Mouse (Mus musculus) forebrain, embryonic 14.5 days (tissue): ENCODE data around the gene Dapk2. TPM values are rescaled to one million over a fixed set of nuclear protein-coding genes. Genes with fewer than 3 reads are reported as not detected.

Source experiments
- ATAC-seq: fragments of 200-750 bp; cut with Nextera tagmentation; 2 replicates; pipeline ENCODE4 v1.8.0; 2017; ENCODE audit warnings: mild to moderate bottlenecking, moderate library complexity
- DNase-seq: peaks from one replicate; pipeline ENCODE4 v3.0.0-alpha.2; 2015; ENCODE audit warnings: low spot score
- H3K27ac ChIP-seq: fragments of 300-500 bp; sonication (generic); 2 replicates; pipeline ENCODE4 v1.5.1; 2014; ENCODE audit warnings: low read depth, mild to moderate bottlenecking, control low read depth, low read length, moderate library complexity
- H3K27me3 ChIP-seq: fragments of 300-500 bp; sonication (generic); replicated peaks from 2 replicates; pipeline ENCODE4 v1.6.1; 2014; ENCODE audit warnings: low read length, control low read depth, mixed read lengths; ENCODE audit not compliant: control insufficient read depth, insufficient read depth
- H3K36me3 ChIP-seq: fragments of 300-500 bp; sonication (generic); 2 replicates; pipeline ENCODE4 v1.6.1; 2014; ENCODE audit warnings: low read length, control low read depth; ENCODE audit not compliant: control insufficient read depth, insufficient read depth
- H3K4me1 ChIP-seq: fragments of 300-500 bp; sonication (generic); 2 replicates; pipeline ENCODE4 v1.6.1; 2014; ENCODE audit warnings: antibody characterized with exemption, low read length, control low read depth; ENCODE audit not compliant: control insufficient read depth, insufficient read depth
- H3K4me2 ChIP-seq: fragments of 300-500 bp; sonication (generic); 2 replicates; pipeline ENCODE4 v1.6.1; 2014; ENCODE audit warnings: mild to moderate bottlenecking, control low read depth, low read length
- H3K4me3 ChIP-seq: fragments of 300-500 bp; sonication (generic); 2 replicates; pipeline ENCODE4 v1.5.1; 2014; ENCODE audit warnings: low read depth, low read length, control low read depth
- H3K9ac ChIP-seq: fragments of 300-500 bp; sonication (generic); 2 replicates; pipeline ENCODE4 v1.6.1; 2014; ENCODE audit warnings: mild to moderate bottlenecking, low read length, control low read depth, moderate library complexity
- H3K9me3 ChIP-seq: fragments of 300-500 bp; sonication (generic); replicated peaks from 2 replicates; pipeline ENCODE4 v1.6.1; 2016; ENCODE audit warnings: low read length, control low read depth, mixed read lengths; ENCODE audit not compliant: control insufficient read depth
- WGBS: fragments of 180-500 bp; shearing (Covaris S2); extraction: QIAGEN DNeasy Blood & Tissue Kit; methylation state at CpG from one replicate; pipeline ENCODE4 v1.1.7; 2014; 5-methylcytosine and 5-hydroxymethylcytosine counted together
- polyA plus RNA-seq: library from polyadenylated mRNA; unstranded; fragments of >200 nt; fragmentation: Nextera tagmentation; extraction: Ambion mirVana; gene quantifications from 2 replicates; pipeline ENCODE4 v1.2.1, GENCODE M21; 2014

Gene Dapk2
- polyA plus RNA-seq, 1 experiment from 2014 or later = 2.3 TPM

GRCm38 (mm10) chr9:66173316-66173855 is 15.4 kb downstream of the Dapk2 start:
- Histone ChIP-seq H3K4me3 (no peak overlapping the region), H3K4me1 (peaks cover 5% of the 10 kb centered on the region), H3K9me3 (no peaks in the 10 kb centered on the region), H3K36me3 (no peaks in the 10 kb centered on the region), H3K4me2 (no peak overlapping the region), H3K27me3 (no peaks in the 10 kb centered on the region), H3K9ac (no peak overlapping the region), H3K27ac (no peak overlapping the region)
- ATAC-seq = no peak
- 96% methylated on average over 5 of the region's 5 CpGs for WGBS
- DNase-seq = no peak

GRCm38 (mm10) chr9:66174985-66175384 is 17.0 kb downstream of the Dapk2 start:
- no peak for DNase-seq
- H3K4me1 ChIP-seq = peaks cover 5% of the 10 kb centered on the region
- WGBS = 87% methylated on average over 3 of the region's 3 CpGs
- no peaks in the 10 kb centered on the region for H3K36me3 ChIP-seq
- H3K4me2 ChIP-seq = no peak overlapping the region
- no peak for ATAC-seq
- H3K9me3 ChIP-seq = no peaks in the 10 kb centered on the region
- H3K4me3 ChIP-seq = no peak overlapping the region
- no peak overlapping the region for H3K9ac ChIP-seq
- H3K27ac ChIP-seq = no peak overlapping the region
- no peaks in the 10 kb centered on the region for H3K27me3 ChIP-seq

- Histone ChIP-seq H3K27ac (no peak overlapping the region), H3K27me3 (no peaks in the 10 kb centered on the region), H3K4me2 (no peak overlapping the region), H3K9ac (no peak overlapping the region), H3K4me1 (no peaks in the 10 kb centered on the region), H3K9me3 (no peaks in the 10 kb centered on the region), H3K36me3 (no peaks in the 10 kb centered on the region), H3K4me3 (no peak overlapping the region)
- 10% methylated on average over 1 of the region's 1 CpGs for WGBS
- ATAC-seq (no peak), DNase-seq (no peak)
These were observed 20.0 kb downstream of the Dapk2 start for GRCm38 (mm10) chr9:66177975-66178374.

- no peak overlapping the region for H3K27ac ChIP-seq
- no peaks in the 10 kb centered on the region for H3K36me3 ChIP-seq
- no peaks in the 10 kb centered on the region for H3K27me3 ChIP-seq
- no peaks in the 10 kb centered on the region for H3K9me3 ChIP-seq
- H3K9ac ChIP-seq = no peak overlapping the region
- H3K4me1 ChIP-seq = no peaks in the 10 kb centered on the region
- DNase-seq = no peak
- ATAC-seq = no peak
- 92% methylated on average over 6 of the region's 6 CpGs for WGBS
- H3K4me2 ChIP-seq = no peak overlapping the region
- H3K4me3 ChIP-seq = no peak overlapping the region
These were observed 21.8 kb downstream of the Dapk2 start for GRCm38 (mm10) chr9:66179795-66180194.

GRCm38 (mm10) chr9:66181126-66181825 is 23.3 kb downstream of the Dapk2 start:
- Histone ChIP-seq H3K4me1 (no peaks in the 10 kb centered on the region), H3K27ac (no peak overlapping the region), H3K36me3 (no peaks in the 10 kb centered on the region), H3K9me3 (no peaks in the 10 kb centered on the region), H3K4me2 (no peak overlapping the region), H3K4me3 (no peak overlapping the region), H3K27me3 (no peaks in the 10 kb centered on the region), H3K9ac (no peak overlapping the region)
- no peak for DNase-seq
- ATAC-seq = no peak
- WGBS = 86% methylated on average over 4 of the region's 4 CpGs

- 66% methylated on average over 11 of the region's 11 CpGs for WGBS
These were observed 24.0 kb downstream of the Dapk2 start for GRCm38 (mm10) chr9:66181826-66182678.

GRCm38 (mm10) chr9:66182679-66182993 is 24.6 kb downstream of the Dapk2 start:
- ATAC-seq = no peak
- DNase-seq = no peak
- H3K27ac ChIP-seq = no peak overlapping the region

More at GRCm38 (mm10) chr9:66181826-66182678, 24.0 kb downstream of the Dapk2 start:
- Histone ChIP-seq H3K27me3 (no peaks in the 10 kb centered on the region), H3K9me3 (no peaks in the 10 kb centered on the region), H3K4me3 (no peak overlapping the region), H3K36me3 (no peaks in the 10 kb centered on the region), H3K4me2 (no peak overlapping the region), H3K4me1 (peaks cover 6% of the 10 kb centered on the region; the same call in 1 of the 2 replicates), H3K9ac (no peak overlapping the region), H3K27ac (no peak overlapping the region)
- DNase-seq (no peak), ATAC-seq (no peak)

GRCm38 (mm10) chr9:66183023-66183422 is 25.0 kb downstream of the Dapk2 start:
- no peaks in the 10 kb centered on the region for H3K9me3 ChIP-seq
- no peak overlapping the region for H3K4me2 ChIP-seq
- DNase-seq = no peak
- peaks cover 6% of the 10 kb centered on the region; the same call in 1 of the 2 replicates for H3K4me1 ChIP-seq
- no peak overlapping the region for H3K27ac ChIP-seq
- WGBS = 75% methylated on average over 3 of the region's 3 CpGs
- no peaks in the 10 kb centered on the region for H3K36me3 ChIP-seq
- no peak for ATAC-seq
- no peak overlapping the region for H3K4me3 ChIP-seq
- no peaks in the 10 kb centered on the region for H3K27me3 ChIP-seq
- no peak overlapping the region for H3K9ac ChIP-seq

More at GRCm38 (mm10) chr9:66182679-66182993, 24.6 kb downstream of the Dapk2 start:
- Histone ChIP-seq H3K4me3 (no peak overlapping the region), H3K4me1 (peaks cover 6% of the 10 kb centered on the region; the same call in 1 of the 2 replicates), H3K9ac (no peak overlapping the region), H3K27me3 (no peaks in the 10 kb centered on the region), H3K9me3 (no peaks in the 10 kb centered on the region), H3K4me2 (no peak overlapping the region), H3K36me3 (no peaks in the 10 kb centered on the region)
- 79% methylated on average over 3 of the region's 3 CpGs for WGBS

GRCm38 (mm10) chr9:66184572-66184971 is 26.5 kb downstream of the Dapk2 start:
- Histone ChIP-seq H3K27me3 (no peaks in the 10 kb centered on the region), H3K4me3 (no peak overlapping the region), H3K4me1 (peaks cover 6% of the 10 kb centered on the region; the same call in 1 of the 2 replicates), H3K4me2 (no peak overlapping the region), H3K27ac (no peak overlapping the region), H3K9ac (no peak overlapping the region), H3K36me3 (no peaks in the 10 kb centered on the region), H3K9me3 (no peaks in the 10 kb centered on the region)
- WGBS = 65% methylated on average over 5 of the region's 5 CpGs
- ATAC-seq (no peak), DNase-seq (no peak)
